Mouse (Mus musculus) lung, embryonic 15.5 days (tissue): Measurements from ENCODE around the gene Dock7. TPM values are rescaled to one million over a fixed set of nuclear protein-coding genes. Genes with fewer than 3 reads are reported as not detected.

Source experiments
- ATAC-seq: fragments of 200-750 bp; cut with Nextera tagmentation; 2 replicates; pipeline ENCODE4 v1.8.0; 2017; ENCODE audit warnings: moderate number of reproducible peaks, borderline replicate concordance; ENCODE audit not compliant: low FRiP score, low TSS enrichment; ENCODE audit errors: extremely low read depth
- H3K27ac ChIP-seq: fragments of 300-500 bp; sonication (generic); 2 replicates; pipeline ENCODE4 v1.5.1; 2015; ENCODE audit warnings: moderate library complexity, mild to moderate bottlenecking, inconsistent platforms
- H3K27me3 ChIP-seq: fragments of 300-500 bp; sonication (generic); 2 replicates; pipeline ENCODE4 v1.6.1; 2015; ENCODE audit warnings: inconsistent platforms
- H3K36me3 ChIP-seq: fragments of 300-500 bp; sonication (generic); 2 replicates; pipeline ENCODE4 v1.6.1; 2015; ENCODE audit warnings: inconsistent platforms
- H3K4me1 ChIP-seq: fragments of 300-500 bp; sonication (generic); 2 replicates; pipeline ENCODE4 v1.6.1; 2015; ENCODE audit warnings: inconsistent platforms
- H3K4me2 ChIP-seq: fragments of 300-500 bp; sonication (generic); 2 replicates; pipeline ENCODE4 v1.6.1; 2015; ENCODE audit warnings: inconsistent platforms, mild to moderate bottlenecking, moderate library complexity
- H3K4me3 ChIP-seq: fragments of 300-500 bp; sonication (generic); 2 replicates; pipeline ENCODE4 v1.5.1; 2015; ENCODE audit warnings: mild to moderate bottlenecking, inconsistent platforms
- H3K9ac ChIP-seq: fragments of 300-500 bp; sonication (generic); 2 replicates; pipeline ENCODE4 v1.6.1; 2015; ENCODE audit warnings: inconsistent platforms
- H3K9me3 ChIP-seq: fragments of 300-500 bp; sonication (generic); 2 replicates; pipeline ENCODE4 v1.6.1; 2016; ENCODE audit warnings: inconsistent platforms
- WGBS: fragments of 180-500 bp; shearing (Covaris S2); methylation state at CpG from one replicate; pipeline ENCODE4 v1.1.7; 2015; 5-methylcytosine and 5-hydroxymethylcytosine counted together
- polyA plus RNA-seq: library from polyadenylated mRNA; unstranded; fragments of >200 nt; fragmentation: Nextera tagmentation; extraction: Ambion mirVana; gene quantifications from 2 replicates; pipeline ENCODE4 v1.2.1, GENCODE M21; 2015

Dock7 gene
- polyA plus RNA-seq, 1 experiment from 2014 or later = 50.4 TPM

DNA sequence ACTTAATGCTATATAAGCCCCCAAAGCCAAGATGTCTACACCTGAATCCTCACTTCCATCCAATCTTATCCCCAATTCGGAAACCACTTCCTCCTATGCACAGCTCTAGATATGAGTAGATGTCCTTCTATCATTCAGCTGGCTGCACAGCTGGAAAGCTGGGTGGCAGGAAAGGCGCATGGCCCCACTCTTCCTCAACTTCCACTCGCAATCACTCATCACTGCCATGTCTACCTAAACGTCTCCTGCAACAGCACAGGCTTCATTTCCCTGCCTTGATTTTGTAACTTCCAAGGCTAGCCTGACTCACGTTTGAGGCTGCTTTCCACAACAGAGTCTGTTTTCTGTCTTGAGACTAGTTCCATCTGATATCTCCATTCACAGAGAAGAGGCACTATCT, 1.7 kb downstream of the Dock7 start:
- Histone ChIP-seq H3K27ac (no peak overlapping the region), H3K4me3 (peak overlapping the region; percentile 14; the same call in 1 of the 2 replicates), H3K27me3 (no peaks in the 10 kb centered on the region), H3K4me1 (peaks cover 48% of the 10 kb centered on the region), H3K9ac (peak overlapping the region; percentile 11; the same call in 1 of the 2 replicates), H3K4me2 (peak overlapping the region; percentile 48), H3K9me3 (no peaks in the 10 kb centered on the region), H3K36me3 (no peaks in the 10 kb centered on the region)
- 38% methylated on average over 5 of the region's 5 CpGs for WGBS
- ATAC-seq = no peak

- no peak for ATAC-seq
- Histone ChIP-seq H3K9ac (no peak overlapping the region), H3K4me2 (peak overlapping the region; percentile 26), H3K36me3 (no peaks in the 10 kb centered on the region), H3K4me3 (no peak overlapping the region), H3K9me3 (no peaks in the 10 kb centered on the region), H3K27ac (peak overlapping the region; percentile 53), H3K4me1 (peaks cover 43% of the 10 kb centered on the region), H3K27me3 (no peaks in the 10 kb centered on the region)
- 50% methylated on average over 9 of the region's 9 CpGs for WGBS
These were observed 4.9 kb downstream of the Dock7 start for GRCm38 (mm10) chr4:99115797-99116196.

DNA sequence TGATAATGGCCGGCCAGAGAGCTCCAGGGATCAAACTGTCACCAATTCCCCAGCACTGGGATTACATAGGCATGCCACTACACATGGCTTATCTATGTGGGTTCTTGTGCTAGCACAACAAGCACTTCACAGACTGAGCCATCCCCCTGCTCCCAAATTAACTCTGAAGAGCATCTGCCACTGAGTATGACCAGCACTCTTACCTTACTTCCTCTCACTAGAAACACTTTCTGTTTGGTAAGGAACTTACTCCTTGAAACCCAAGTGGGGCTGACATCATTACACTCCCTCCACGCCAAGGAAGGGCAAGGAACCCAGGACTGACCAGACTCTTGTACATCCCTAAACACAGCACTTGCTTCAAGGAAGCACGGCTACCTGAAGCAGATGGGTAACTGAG, 9.0 kb downstream of the Dock7 start:
- H3K4me3 ChIP-seq = no peak overlapping the region
- no peaks in the 10 kb centered on the region for H3K27me3 ChIP-seq
- 69% methylated on average over 3 of the region's 3 CpGs for WGBS
- H3K4me1 ChIP-seq = peaks cover 33% of the 10 kb centered on the region
- H3K4me2 ChIP-seq = no peak overlapping the region
- no peak for ATAC-seq
- no peak overlapping the region for H3K9ac ChIP-seq
- no peaks in the 10 kb centered on the region for H3K9me3 ChIP-seq
- no peaks in the 10 kb centered on the region for H3K36me3 ChIP-seq
- H3K27ac ChIP-seq = no peak overlapping the region

DNA sequence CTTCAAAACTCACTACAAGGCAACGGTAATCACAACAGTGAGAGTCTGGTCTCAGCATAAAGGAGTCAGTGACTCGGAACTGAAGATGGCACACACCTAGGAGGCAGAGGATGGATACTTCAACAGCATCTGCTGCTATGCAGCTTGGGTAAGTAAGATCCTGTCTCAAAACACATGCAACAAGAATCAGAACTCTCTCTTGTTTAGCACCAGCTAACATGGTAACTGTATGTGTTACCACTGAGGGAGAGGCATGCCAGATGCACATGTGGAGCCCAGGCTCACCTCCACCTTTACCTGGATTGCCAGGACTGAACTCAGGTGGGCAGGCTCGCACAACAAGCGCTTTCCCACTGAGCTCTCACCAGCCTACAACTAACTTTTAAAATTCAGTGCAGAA, 11.9 kb downstream of the Dock7 start:
- Histone ChIP-seq H3K4me1 (peaks cover 23% of the 10 kb centered on the region; the same call in 1 of the 2 replicates), H3K27me3 (no peaks in the 10 kb centered on the region), H3K27ac (no peak overlapping the region), H3K4me3 (no peak overlapping the region), H3K9me3 (no peaks in the 10 kb centered on the region), H3K36me3 (no peaks in the 10 kb centered on the region), H3K9ac (no peak overlapping the region), H3K4me2 (no peak overlapping the region)
- ATAC-seq = no peak
- 87% methylated on average over 4 of the region's 4 CpGs for WGBS

DNA sequence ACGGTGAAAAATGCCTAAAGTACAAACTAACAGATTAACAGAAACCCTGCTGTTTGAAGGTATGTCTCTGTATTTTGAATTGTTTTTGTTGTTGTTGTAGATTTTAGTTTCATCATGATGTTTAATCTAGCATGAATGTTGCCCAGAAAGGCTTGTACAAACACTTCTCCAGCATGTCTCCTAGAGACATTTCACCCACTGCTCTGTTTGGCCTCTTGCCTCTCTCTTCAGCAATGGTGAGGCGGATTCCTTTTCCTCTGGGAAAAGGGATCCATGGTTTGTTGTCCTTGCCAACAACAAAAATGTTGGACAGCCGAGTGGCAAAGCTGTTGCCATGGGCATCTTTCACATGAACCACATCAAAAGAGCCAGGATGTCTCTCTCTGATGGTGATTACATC, 17.9 kb downstream of the Dock7 start:
- Histone ChIP-seq H3K9me3 (no peaks in the 10 kb centered on the region), H3K4me1 (peaks cover 2% of the 10 kb centered on the region; the same call in 1 of the 2 replicates), H3K27me3 (no peaks in the 10 kb centered on the region), H3K27ac (no peak overlapping the region), H3K4me3 (no peak overlapping the region), H3K9ac (no peak overlapping the region), H3K36me3 (no peaks in the 10 kb centered on the region), H3K4me2 (no peak overlapping the region)
- ATAC-seq = no peak
- WGBS = 79% methylated on average over 3 of the region's 3 CpGs

DNA sequence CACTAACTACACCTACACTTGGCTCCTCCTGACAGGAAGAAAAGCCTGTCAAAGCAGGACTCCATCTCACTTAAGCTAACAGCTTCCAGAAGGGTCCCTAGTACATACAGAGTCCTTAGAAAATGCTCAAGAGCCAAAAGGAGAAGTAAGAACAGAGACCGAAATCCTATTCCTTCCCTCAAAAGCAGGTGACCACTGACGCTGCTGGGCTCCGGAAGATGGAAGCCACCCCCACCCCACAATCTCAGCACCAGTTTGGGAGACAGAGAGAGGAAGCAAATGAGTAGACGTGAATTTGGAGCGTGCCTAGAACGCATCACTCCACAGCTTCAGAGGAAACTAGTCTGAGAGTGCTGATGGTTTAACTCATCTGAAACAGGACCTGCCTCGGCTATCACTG, 20.0 kb downstream of the Dock7 start:
- Histone ChIP-seq H3K9me3 (no peaks in the 10 kb centered on the region), H3K4me1 (no peaks in the 10 kb centered on the region), H3K9ac (no peak overlapping the region), H3K27me3 (no peaks in the 10 kb centered on the region), H3K36me3 (no peaks in the 10 kb centered on the region), H3K4me3 (no peak overlapping the region), H3K4me2 (no peak overlapping the region), H3K27ac (no peak overlapping the region)
- ATAC-seq = no peak
- WGBS = 83% methylated on average over 7 of the region's 7 CpGs

DNA sequence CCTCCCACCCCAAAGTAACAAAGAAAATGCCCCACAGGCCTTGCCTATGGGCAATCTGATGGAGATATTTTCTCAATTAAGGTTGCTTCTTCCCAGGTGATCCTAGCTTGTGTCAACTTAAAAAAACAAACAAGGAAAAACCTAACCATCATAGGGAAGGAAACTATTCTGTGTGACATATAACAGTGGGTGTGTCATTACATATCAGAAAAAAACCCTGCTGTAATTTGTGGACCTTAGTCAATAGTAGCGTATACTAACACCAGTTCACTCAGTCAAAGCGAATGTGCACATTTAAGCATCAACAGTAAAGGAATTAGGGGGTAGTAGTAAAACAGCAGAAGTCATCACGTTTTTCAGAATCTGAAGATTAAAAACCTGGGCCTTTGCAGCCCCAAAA, 28.9 kb downstream of the Dock7 start:
- Histone ChIP-seq H3K4me1 (peaks cover 8% of the 10 kb centered on the region), H3K9me3 (no peaks in the 10 kb centered on the region), H3K4me2 (no peak overlapping the region), H3K27ac (peak overlapping the region; percentile 50; the same call in 1 of the 2 replicates), H3K27me3 (no peaks in the 10 kb centered on the region), H3K9ac (no peak overlapping the region), H3K36me3 (peaks cover under 1% of the 10 kb centered on the region; the same call in 1 of the 2 replicates), H3K4me3 (no peak overlapping the region)
- ATAC-seq = no peak
- WGBS = 83% methylated on average over 3 of the region's 3 CpGs

DNA sequence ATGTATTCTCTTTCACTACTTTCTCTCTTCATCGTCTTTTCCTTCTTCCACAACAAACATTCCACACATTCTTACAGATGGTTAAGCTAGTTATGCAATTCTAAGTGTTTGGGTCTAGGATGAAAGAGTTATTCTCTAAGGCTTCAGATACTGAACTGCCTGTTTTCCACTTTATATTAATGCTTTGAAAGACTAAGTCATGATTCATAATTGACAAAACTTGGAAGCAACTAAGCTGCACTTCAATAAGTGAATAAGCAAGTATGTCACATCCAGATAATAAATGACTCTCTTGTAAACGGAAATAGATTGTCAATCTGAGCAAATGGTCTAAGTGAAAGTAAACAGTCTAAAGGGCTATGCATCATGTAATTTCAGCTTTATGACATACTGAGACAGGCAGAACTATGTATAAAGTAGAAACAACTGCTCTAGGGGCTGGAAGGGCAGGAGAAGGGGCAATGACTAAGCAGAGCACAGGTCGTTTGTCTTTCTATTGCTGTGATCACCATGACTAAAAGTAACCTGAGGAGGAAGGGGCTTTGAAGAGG, 29.5 kb downstream of the Dock7 start:
- peaks cover 3% of the 10 kb centered on the region; the same call in 1 of the 2 replicates for H3K36me3 ChIP-seq
- peak overlapping the region; percentile 50; the same call in 1 of the 2 replicates for H3K27ac ChIP-seq
- no peaks in the 10 kb centered on the region for H3K27me3 ChIP-seq
- WGBS = 20% methylated on average over 3 of the region's 3 CpGs
- H3K4me1 ChIP-seq = peaks cover 8% of the 10 kb centered on the region
- H3K9me3 ChIP-seq = no peaks in the 10 kb centered on the region
- ATAC-seq = no peak
- no peak overlapping the region for H3K4me2 ChIP-seq
- no peak overlapping the region for H3K9ac ChIP-seq
- H3K4me3 ChIP-seq = no peak overlapping the region

- no peak overlapping the region for H3K4me3 ChIP-seq
- H3K27ac ChIP-seq = no peak overlapping the region
- H3K9me3 ChIP-seq = no peaks in the 10 kb centered on the region
- ATAC-seq = no peak
- no peaks in the 10 kb centered on the region for H3K27me3 ChIP-seq
- peaks cover 3% of the 10 kb centered on the region; the same call in 1 of the 2 replicates for H3K36me3 ChIP-seq
- H3K4me1 ChIP-seq = peaks cover 8% of the 10 kb centered on the region
- no peak overlapping the region for H3K4me2 ChIP-seq
- H3K9ac ChIP-seq = no peak overlapping the region
- WGBS = 90% methylated on average over 17 of the region's 17 CpGs
These were observed 32.8 kb downstream of the Dock7 start for GRCm38 (mm10) chr4:99087760-99088485.

GRCm38 (mm10) chr4:99083862-99084261, 36.9 kb downstream of the Dock7 start:
- H3K9ac ChIP-seq = no peak overlapping the region
- H3K36me3 ChIP-seq = peaks cover 11% of the 10 kb centered on the region; the same call in 1 of the 2 replicates
- H3K4me1 ChIP-seq = no peaks in the 10 kb centered on the region
- H3K4me2 ChIP-seq = no peak overlapping the region
- WGBS = 82% methylated on average over 3 of the region's 3 CpGs
- no peaks in the 10 kb centered on the region for H3K27me3 ChIP-seq
- ATAC-seq = no peak
- no peak overlapping the region for H3K27ac ChIP-seq
- H3K4me3 ChIP-seq = no peak overlapping the region
- H3K9me3 ChIP-seq = no peaks in the 10 kb centered on the region

- Histone ChIP-seq H3K4me3 (no peak overlapping the region), H3K9ac (no peak overlapping the region), H3K4me2 (no peak overlapping the region), H3K27ac (no peak overlapping the region), H3K4me1 (no peaks in the 10 kb centered on the region), H3K9me3 (no peaks in the 10 kb centered on the region), H3K36me3 (peaks cover 25% of the 10 kb centered on the region; the same call in 1 of the 2 replicates), H3K27me3 (no peaks in the 10 kb centered on the region)
- WGBS = 71% methylated on average over 1 of the region's 1 CpGs
- ATAC-seq = no peak
These were observed 39.5 kb downstream of the Dock7 start for GRCm38 (mm10) chr4:99081169-99081568.

- Histone ChIP-seq H3K36me3 (peaks cover 40% of the 10 kb centered on the region; the same call in 1 of the 2 replicates), H3K4me3 (no peak overlapping the region), H3K4me1 (no peaks in the 10 kb centered on the region), H3K27me3 (no peaks in the 10 kb centered on the region), H3K27ac (no peak overlapping the region), H3K9me3 (no peaks in the 10 kb centered on the region), H3K9ac (no peak overlapping the region), H3K4me2 (no peak overlapping the region)
- 91% methylated on average over 3 of the region's 3 CpGs for WGBS
- ATAC-seq = no peak
These were observed 42.7 kb downstream of the Dock7 start for GRCm38 (mm10) chr4:99078005-99078404.
